Mouse (Mus musculus): Measurements from ENCODE around the gene Chrnb1. TPM values are rescaled to one million over a fixed set of nuclear protein-coding genes. Genes with fewer than 3 reads are reported as not detected.

Chrnb1 gene
- total and polyA plus RNA-seq, 2 experiments from 2014 or later = 0.85 to 1.5 TPM

- Histone ChIP-seq H3K4me3 (ENCODE audit: low read length) (peak overlapping the region; percentile 50), H3K9ac (replicated peaks; ENCODE audit: low read length) (peak overlapping the region; percentile 75), H3K27me3 (ENCODE audit: insufficient read depth, low read length) (no peaks in the 10 kb centered on the region), H3K4me1 (ENCODE audit: insufficient read depth, low read length) (peaks cover 26% of the 10 kb centered on the region), H3K27ac (peak overlapping the region; percentile 99), H3K36me3 (ENCODE audit: insufficient read depth, low read length) (no peaks in the 10 kb centered on the region), H3K9me3 (ENCODE audit: low read length) (no peaks in the 10 kb centered on the region), H3K4me2 (ENCODE audit: low read depth, low read length) (peak overlapping the region; percentile 80)
- no peak for TF ChIP-seq CTCF (IDR thresholded peaks at IDR 0.05; ENCODE audit: low read depth)
- DNase-seq (ENCODE audit: low spot score) (peak; percentile 96), ATAC-seq (peak; percentile 91)
- WGBS = under 1% methylated on average over 37 of the region's 37 CpGs
Observed at GRCm38 (mm10) chr11:69758971-69759721, 36.6 kb downstream of the Chrnb1 start.

GRCm38 (mm10) chr11:69758478-69758970 lies 37.2 kb downstream of the Chrnb1 start, which contains the start of gene Polr2a:
Gene Polr2a (minus strand): TSS chr11:69758637.
- peak; percentile 99 for DNase-seq (ENCODE audit: low spot score)

GRCm38 (mm10) chr11:69758090-69758456 lies 37.7 kb downstream of the Chrnb1 start:
- under 1% methylated on average over 25 of the region's 26 CpGs for WGBS
- Histone ChIP-seq H3K9ac (replicated peaks; ENCODE audit: low read length) (peak overlapping the region; percentile 75), H3K27ac (peak overlapping the region; percentile 99), H3K27me3 (ENCODE audit: insufficient read depth, low read length) (no peaks in the 10 kb centered on the region), H3K4me2 (ENCODE audit: low read depth, low read length) (peak overlapping the region; percentile 80), H3K9me3 (ENCODE audit: low read length) (no peaks in the 10 kb centered on the region), H3K4me1 (ENCODE audit: insufficient read depth, low read length) (peaks cover 26% of the 10 kb centered on the region), H3K4me3 (ENCODE audit: low read length) (peak overlapping the region; percentile 50), H3K36me3 (ENCODE audit: insufficient read depth, low read length) (no peaks in the 10 kb centered on the region)
- peak; percentile 98 for DNase-seq (ENCODE audit: low spot score)
- peak; percentile 86 for ATAC-seq
- TF ChIP-seq CTCF (IDR thresholded peaks at IDR 0.05; ENCODE audit: low read depth) = no peak

More at GRCm38 (mm10) chr11:69758478-69758970, 37.2 kb downstream of the Chrnb1 start, which contains the start of gene Polr2a:
- 2% methylated on average over 36 of the region's 36 CpGs for WGBS
- ATAC-seq = peak; percentile 97
- no peaks in the 10 kb centered on the region for H3K27me3 ChIP-seq (ENCODE audit: insufficient read depth, low read length)
- H3K4me3 ChIP-seq (ENCODE audit: low read length) = peak within 1 kb of the TSS; percentile 50
- TF ChIP-seq CTCF (IDR thresholded peaks at IDR 0.05; ENCODE audit: low read depth) = no peak; the same call in 1 of the 2 replicates
- H3K4me2 ChIP-seq (ENCODE audit: low read depth, low read length) = peak within 1 kb of the TSS; percentile 80
- H3K27ac ChIP-seq = peak within 1 kb of the TSS; percentile 99
- H3K36me3 ChIP-seq (ENCODE audit: insufficient read depth, low read length) = no peaks in the 10 kb centered on the region
- H3K9me3 ChIP-seq (ENCODE audit: low read length) = no peaks in the 10 kb centered on the region
- peaks cover 26% of the 10 kb centered on the region for H3K4me1 ChIP-seq (ENCODE audit: insufficient read depth, low read length)
- H3K9ac ChIP-seq (replicated peaks; ENCODE audit: low read length) = peak within 1 kb of the TSS; percentile 75

GRCm38 (mm10) chr11:69757303-69758089 lies 38.2 kb downstream of the Chrnb1 start:
- Histone ChIP-seq H3K4me1 (ENCODE audit: insufficient read depth, low read length) (peaks cover 26% of the 10 kb centered on the region), H3K27me3 (ENCODE audit: insufficient read depth, low read length) (no peaks in the 10 kb centered on the region), H3K9me3 (ENCODE audit: low read length) (no peaks in the 10 kb centered on the region), H3K4me2 (ENCODE audit: low read depth, low read length) (peak overlapping the region; percentile 80), H3K9ac (replicated peaks; ENCODE audit: low read length) (peak overlapping the region; percentile 75), H3K27ac (peak overlapping the region; percentile 99), H3K36me3 (ENCODE audit: insufficient read depth, low read length) (no peaks in the 10 kb centered on the region), H3K4me3 (ENCODE audit: low read length) (peak overlapping the region; percentile 50)
- no peak for TF ChIP-seq CTCF (IDR thresholded peaks at IDR 0.05; ENCODE audit: low read depth)
- ATAC-seq = no peak
- no peak for DNase-seq (ENCODE audit: low spot score)
- whole genome bisulfite sequencing = 44% methylated on average over 9 of the region's 9 CpGs

- peak overlapping the region; percentile 24; the same call in 1 of the 2 replicates for H3K4me2 ChIP-seq (ENCODE audit: low read depth, low read length)
- H3K4me3 ChIP-seq (ENCODE audit: low read length) = no peak overlapping the region
- H3K27ac ChIP-seq = no peak overlapping the region
- H3K9me3 ChIP-seq (ENCODE audit: low read length) = no peaks in the 10 kb centered on the region
- no peak overlapping the region for H3K9ac ChIP-seq (replicated peaks; ENCODE audit: low read length)
- WGBS = 54% methylated on average over 3 of the region's 3 CpGs
- H3K4me1 ChIP-seq (ENCODE audit: insufficient read depth, low read length) = peaks cover 20% of the 10 kb centered on the region
- TF ChIP-seq CTCF (IDR thresholded peaks at IDR 0.05; ENCODE audit: low read depth) = peak; percentile 75
- no peaks in the 10 kb centered on the region for H3K36me3 ChIP-seq (ENCODE audit: insufficient read depth, low read length)
- ATAC-seq (no peak), DNase-seq (ENCODE audit: low spot score) (peak; percentile 88)
- no peaks in the 10 kb centered on the region for H3K27me3 ChIP-seq (ENCODE audit: insufficient read depth, low read length)
Observed at GRCm38 (mm10) chr11:69754701-69755100, 41.0 kb downstream of the Chrnb1 start.

GRCm38 (mm10) chr11:69754233-69754632 lies 41.5 kb downstream of the Chrnb1 start:
- peaks cover 16% of the 10 kb centered on the region; the same call in 1 of the 2 replicates for H3K4me1 ChIP-seq (ENCODE audit: insufficient read depth, low read length)
- 81% methylated on average over 5 of the region's 5 CpGs for WGBS
- H3K27me3 ChIP-seq (ENCODE audit: insufficient read depth, low read length) = no peaks in the 10 kb centered on the region
- H3K4me2 ChIP-seq (ENCODE audit: low read depth, low read length) = peak overlapping the region; percentile 24; the same call in 1 of the 2 replicates
- H3K9ac ChIP-seq (replicated peaks; ENCODE audit: low read length) = no peak overlapping the region
- DNase-seq (ENCODE audit: low spot score) (no peak), ATAC-seq (no peak)
- no peak overlapping the region for H3K4me3 ChIP-seq (ENCODE audit: low read length)
- H3K36me3 ChIP-seq (ENCODE audit: insufficient read depth, low read length) = no peaks in the 10 kb centered on the region
- H3K27ac ChIP-seq = no peak overlapping the region
- no peaks in the 10 kb centered on the region for H3K9me3 ChIP-seq (ENCODE audit: low read length)
- no peak for TF ChIP-seq CTCF (IDR thresholded peaks at IDR 0.05; ENCODE audit: low read depth)
